Mouse (Mus musculus) CH12.LX (cell line): ENCODE measurements around the gene Prkar1a.

Experiments
- CTCF ChIP-seq, 2 experiments: IDR thresholded peaks in 1 of 2; conservative IDR thresholded peaks in 1 of 2; 2 replicates each; pipeline ENCODE4 v1.5.1; 2011 to 2012; ENCODE audit warnings: low read depth in 2 of 2, low read length in 2 of 2, improper control_type of control experiment in 1 of 2, inconsistent platforms in 1 of 2, mild to moderate bottlenecking in 1 of 2, moderate library complexity in 1 of 2
- MAFK ChIP-seq: IDR thresholded peaks from 2 replicates; pipeline ENCODE4 v1.6.1; 2011; ENCODE audit warnings: low read length, improper control_type of control experiment; ENCODE audit not compliant: insufficient replicate concordance
- SIN3A ChIP-seq: IDR thresholded peaks from 2 replicates; pipeline ENCODE4 v1.6.1; 2012; ENCODE audit warnings: low read length, improper control_type of control experiment, inconsistent platforms
- USF1 ChIP-seq: IDR thresholded peaks from 2 replicates; pipeline ENCODE4 v1.6.1; 2014; ENCODE audit warnings: low read depth, mild to moderate bottlenecking, inconsistent platforms, low read length, improper control_type of control experiment

- no peak for TF ChIP-seq CTCF (conservative IDR thresholded peaks at IDR 0.05 in 1 of 2, IDR thresholded peaks at IDR 0.05 in 1 of 2; ENCODE audit: low read depth in 2 of 2, low read length in 2 of 2)
- TF ChIP-seq USF1 = no peak
- TF ChIP-seq SIN3A = no peak
- TF ChIP-seq MAFK = no peak
Observed at GRCm38 (mm10) chr11:109623238-109623637, 26.0 kb upstream of the Prkar1a start.
